Mouse (Mus musculus) spleen, adult 2 months (tissue): Measurements from ENCODE around the gene Fut11. TPM values are rescaled to one million over a fixed set of nuclear protein-coding genes. Genes with fewer than 3 reads are reported as not detected.

ENCODE experiments used
- DNase-seq, 2 experiments: peaks; one replicate each; pipeline versions ENCODE4 v3.0.0 to v3.0.0-alpha.2; 2012 to 2021; ENCODE audit warnings: low spot score in 2 of 2, low read depth in 1 of 2
- H3K27ac ChIP-seq: fragments of 200-500 bp; 2 replicates; pipeline ENCODE4 v1.5.1; 2012; ENCODE audit warnings: low read length, inconsistent platforms; ENCODE audit not compliant: insufficient read depth
- H3K27me3 ChIP-seq: fragments of 200-500 bp; 2 replicates; pipeline ENCODE4 v1.6.1; 2012; ENCODE audit warnings: mild to moderate bottlenecking, moderate library complexity, low read length, inconsistent platforms; ENCODE audit not compliant: control insufficient read depth, insufficient read depth
- H3K36me3 ChIP-seq: fragments of 200-500 bp; 2 replicates; pipeline ENCODE4 v1.6.1; 2012; ENCODE audit warnings: mild to moderate bottlenecking, low read length, inconsistent platforms; ENCODE audit not compliant: control insufficient read depth, insufficient read depth
- H3K4me1 ChIP-seq: fragments of 200-500 bp; 2 replicates; pipeline ENCODE4 v1.6.1; 2011; ENCODE audit warnings: inconsistent platforms; ENCODE audit not compliant: control insufficient read depth, insufficient read depth, insufficient read length
- H3K4me3 ChIP-seq: fragments of 200-500 bp; 2 replicates; pipeline ENCODE4 v1.5.1; 2011; ENCODE audit warnings: mild to moderate bottlenecking, inconsistent platforms; ENCODE audit not compliant: insufficient read depth, insufficient read length; ENCODE audit errors: extremely low read depth
- CTCF ChIP-seq: fragments of 200-500 bp; IDR thresholded peaks from 2 replicates; pipeline ENCODE4 v1.5.1; 2011; ENCODE audit warnings: mild to moderate bottlenecking, inconsistent platforms; ENCODE audit not compliant: insufficient read depth, insufficient read length, insufficient replicate concordance; ENCODE audit errors: extremely low read depth
- POLR2A ChIP-seq: fragments of 200-500 bp; IDR thresholded peaks from 2 replicates; pipeline ENCODE4 v1.6.1; 2011; ENCODE audit warnings: low read depth, low read length, inconsistent platforms
- WGBS: fragments of 180-500 bp; shearing (Covaris S2); methylation state at CpG from one replicate; pipeline ENCODE4 v1.1.7; 2018; 5-methylcytosine and 5-hydroxymethylcytosine counted together
- polyA plus RNA-seq: library from polyadenylated mRNA; depleted of rRNA; stranded (reverse); fragments of >200 nt; gene quantifications from 2 replicates; pipeline ENCODE4 v1.2.3, GENCODE M21; 2012

The Fut11 gene
- polyA plus RNA-seq, 1 experiment: 10.5 TPM

DNA sequence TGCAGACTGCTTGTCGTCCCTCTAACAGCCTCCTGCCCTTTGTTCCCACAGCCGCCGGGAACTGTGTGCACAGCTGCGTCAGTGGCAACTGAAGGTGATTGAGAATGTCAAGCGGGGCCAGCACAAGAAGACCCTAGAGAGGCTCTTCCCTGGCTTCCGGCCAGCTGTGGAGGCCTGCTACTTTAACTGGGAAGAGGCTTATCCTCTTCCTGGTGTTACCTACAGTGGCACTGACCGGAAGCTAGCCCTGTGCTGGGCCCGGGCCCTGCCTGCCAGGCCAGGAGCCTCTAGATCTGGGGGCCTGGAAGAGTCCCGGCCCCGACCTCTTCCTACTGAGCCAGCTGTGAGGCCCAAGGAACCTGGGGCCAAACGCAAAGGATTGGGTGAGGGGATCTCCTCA is 19.1 kb downstream of the Fut11 start:
- Histone ChIP-seq H3K4me1 (no peaks in the 10 kb centered on the region; the same call in 1 of the 2 replicates), H3K4me3 (no peak overlapping the region), H3K27me3 (no peaks in the 10 kb centered on the region), H3K36me3 (peaks cover 55% of the 10 kb centered on the region), H3K27ac (no peak overlapping the region)
- DNase-seq: no peak
- no peak for TF ChIP-seq POLR2A
- no peak for TF ChIP-seq CTCF
- 93% methylated on average over 11 of the region's 11 CpGs for WGBS

- no peak for TF ChIP-seq CTCF
- H3K27ac ChIP-seq: no peak overlapping the region
- no peak for DNase-seq
- WGBS: 95% methylated on average over 10 of the region's 10 CpGs
- H3K27me3 ChIP-seq: no peaks in the 10 kb centered on the region
- H3K4me1 ChIP-seq: no peaks in the 10 kb centered on the region
- H3K36me3 ChIP-seq: peaks cover 65% of the 10 kb centered on the region
- H3K4me3 ChIP-seq: no peak overlapping the region
Measured at GRCm38 (mm10) chr14:20718443-20718842, 23.7 kb downstream of the Fut11 start.

DNA sequence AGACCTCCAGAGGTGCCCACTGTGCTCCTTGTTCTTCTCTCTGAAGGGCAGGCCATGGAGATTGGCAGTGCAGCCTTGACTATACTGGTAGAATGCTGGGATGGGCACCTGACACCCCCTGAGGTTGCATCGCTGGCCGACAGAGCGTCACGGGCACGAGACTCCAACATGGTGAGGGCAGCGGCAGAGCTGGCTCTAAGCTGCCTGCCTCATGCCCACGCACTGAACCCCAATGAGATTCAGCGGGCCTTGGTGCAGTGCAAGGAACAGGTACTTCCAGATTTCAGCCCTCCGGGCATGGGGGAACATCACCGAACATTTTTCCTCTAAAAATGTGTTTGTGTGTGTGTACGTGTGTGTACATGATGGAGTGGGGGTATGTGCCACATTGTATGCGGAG is 25.0 kb downstream of the Fut11 start:
- H3K36me3 ChIP-seq: peaks cover 53% of the 10 kb centered on the region

DNA sequence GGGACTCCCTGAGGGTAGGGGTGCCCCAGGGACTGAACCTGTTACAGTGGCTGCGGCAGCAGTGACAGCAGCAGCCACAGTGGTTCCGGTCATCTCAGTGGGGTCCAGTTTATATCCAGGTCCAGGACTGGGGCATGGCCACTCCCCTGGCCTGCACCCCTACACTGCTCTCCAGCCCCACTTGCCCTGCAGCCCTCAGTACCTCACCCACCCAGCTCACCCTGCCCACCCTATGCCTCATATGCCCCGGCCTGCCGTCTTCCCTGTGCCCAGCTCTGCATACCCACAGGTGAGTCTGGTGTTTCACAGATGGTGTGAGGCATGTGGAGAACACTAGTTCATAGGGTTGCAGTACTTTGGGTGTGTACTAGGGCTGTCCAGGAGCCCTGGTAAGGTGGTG is 26.6 kb downstream of the Fut11 start:
- WGBS: 93% methylated on average over 4 of the region's 4 CpGs
- no peak for DNase-seq
- H3K4me3 ChIP-seq: no peak overlapping the region
- no peak overlapping the region for H3K27ac ChIP-seq
- no peaks in the 10 kb centered on the region for H3K4me1 ChIP-seq
- H3K36me3 ChIP-seq: peaks cover 51% of the 10 kb centered on the region
- H3K27me3 ChIP-seq: no peaks in the 10 kb centered on the region
- TF ChIP-seq CTCF (no peak), POLR2A (no peak)

More for the DNA sequence above, 25.0 kb downstream of the Fut11 start:
- H3K4me1 ChIP-seq: no peaks in the 10 kb centered on the region
- TF ChIP-seq CTCF (no peak), POLR2A (no peak)
- no peak overlapping the region for H3K27ac ChIP-seq
- H3K27me3 ChIP-seq: no peaks in the 10 kb centered on the region
- DNase-seq: no peak
- H3K4me3 ChIP-seq: no peak overlapping the region
- 95% methylated on average over 12 of the region's 12 CpGs for WGBS

GRCm38 (mm10) chr14:20723006-20723405 is 28.2 kb downstream of the Fut11 start:
- 96% methylated on average over 12 of the region's 12 CpGs for WGBS
- TF ChIP-seq CTCF (no peak), POLR2A (no peak)
- no peak overlapping the region for H3K27ac ChIP-seq
- H3K36me3 ChIP-seq: peaks cover 57% of the 10 kb centered on the region
- H3K4me1 ChIP-seq: no peaks in the 10 kb centered on the region
- H3K4me3 ChIP-seq: no peak overlapping the region
- no peak for DNase-seq
- H3K27me3 ChIP-seq: no peaks in the 10 kb centered on the region

GRCm38 (mm10) chr14:20724043-20724442 is 29.3 kb downstream of the Fut11 start:
- TF ChIP-seq POLR2A (no peak), CTCF (peak; percentile 77; the same call in 1 of the 2 replicates)

GRCm38 (mm10) chr14:20725660-20726339 is 31.0 kb downstream of the Fut11 start:
- 74% methylated on average over 6 of the region's 6 CpGs for whole genome bisulfite sequencing
- H3K4me3 ChIP-seq: no peak overlapping the region
- no peak for DNase-seq
- H3K27me3 ChIP-seq: no peaks in the 10 kb centered on the region
- peaks cover 51% of the 10 kb centered on the region for H3K36me3 ChIP-seq
- no peak overlapping the region for H3K27ac ChIP-seq
- H3K4me1 ChIP-seq: no peaks in the 10 kb centered on the region
- TF ChIP-seq POLR2A (no peak), CTCF (no peak)

More at GRCm38 (mm10) chr14:20724043-20724442, 29.3 kb downstream of the Fut11 start:
- Histone ChIP-seq H3K27me3 (no peaks in the 10 kb centered on the region), H3K4me1 (no peaks in the 10 kb centered on the region), H3K4me3 (no peak overlapping the region), H3K36me3 (peaks cover 52% of the 10 kb centered on the region), H3K27ac (no peak overlapping the region)
- DNase-seq: peak in 1 of 2 experiments; percentile 33
- WGBS: 31% methylated on average over 5 of the region's 5 CpGs
